8 mouse cellular contexts compared by ENCODE assay signal in genomic region chr19:42086166-42086565, GRCm38 (mm10). TPM values are rescaled to one million over a fixed set of nuclear protein-coding genes. Genes with fewer than 3 reads are reported as not detected.
DNase-seq lines count a peak whose midpoint lies in the region; ATAC-seq lines count a peak whose summit lies in the region.

TSS of gene Morn4 (minus strand) at chr19:42086357.

- no peaks in the 10 kb centered on the region for H3K9me3 ChIP-seq in hindbrain, embryonic 13.5 days

- H3K9ac ChIP-seq in hindbrain, embryonic 13.5 days = peak within 1 kb of the TSS; percentile 88

- H3K27me3 ChIP-seq in hindbrain, embryonic 13.5 days = no peaks in the 10 kb centered on the region

- 0% methylated on average over 21 of the region's 21 CpGs for WGBS in hindbrain, embryonic 13.5 days

- peaks cover 26% of the 10 kb centered on the region for H3K4me1 ChIP-seq in hindbrain, embryonic 13.5 days (replicated peaks)

- ATAC-seq in hindbrain, embryonic 13.5 days (ENCODE audit: low FRiP score) = peak; percentile 82

- peak within 1 kb of the TSS; percentile 90 for H3K4me2 ChIP-seq in hindbrain, embryonic 13.5 days

- H3K4me3 ChIP-seq in hindbrain, embryonic 13.5 days = peak within 1 kb of the TSS; percentile 85

- peak; percentile 96 for DNase-seq in adipocyte (ENCODE audit: low spot score)
- DNase-seq in cerebellum, postnatal 14 days = peak; percentile 97
- peak; percentile 93 to 94 for DNase-seq in frontal cortex, postnatal 36 days (ENCODE audit: low spot score in 2 of 2)
- peak; percentile 84 to 86 for DNase-seq in layer of hippocampus, postnatal 25 days (ENCODE audit: extremely low spot score in 1 of 2, low spot score in 1 of 2)
- DNase-seq in lung, postnatal 10 days = peak; percentile 94
- peak; percentile 90 for DNase-seq in retina, postnatal 7 days (ENCODE audit: low read depth, low spot score)
- peak; percentile 82 to 88 for DNase-seq in urinary bladder, postnatal 4 days (ENCODE audit: low spot score in 2 of 2)

- H3K36me3 ChIP-seq in hindbrain, embryonic 13.5 days = no peaks in the 10 kb centered on the region

- peak within 1 kb of the TSS; percentile 81 for H3K27ac ChIP-seq in hindbrain, embryonic 13.5 days

RNA-seq across cellular contexts. Expression of gene Morn4, which starts in this region (rescaled TPM):
- 125 TPM in 2 replicates for polyA plus RNA-seq in hindbrain, embryonic 13.5 days (2015; fragmentation: Nextera tagmentation; extraction: Ambion mirVana)
- total RNA-seq in layer of hippocampus, postnatal 25 days (2021) = 10 to 100 TPM; 71.1 to 72.9 TPM

Comparison
In these comparisons a context has a peak if more than half of its experiments do, and no peak if none do; other contexts are left out.
1. Peak in every context shown above with its lines: DNase-seq, ATAC-seq, H3K4me3 ChIP-seq and H3K27ac ChIP-seq.